Mouse (Mus musculus) forebrain, embryonic 14.5 days (tissue): ENCODE data around the gene Pigp. TPM values are rescaled to one million over a fixed set of nuclear protein-coding genes. Genes with fewer than 3 reads are reported as not detected.

Source experiments
- polyA plus RNA-seq: library from polyadenylated mRNA; unstranded; fragments of >200 nt; fragmentation: Nextera tagmentation; extraction: Ambion mirVana; gene quantifications from 2 replicates; pipeline ENCODE4 v1.2.1, GENCODE M21; 2014

Pigp gene
- polyA plus RNA-seq, 1 experiment from 2014 or later = 133 TPM

Other genes with a start within 250 kb of the Pigp start
- 3.9 and 4.0 TPM in 2 replicates for gene Hlcs, start 58.3 kb downstream of the Pigp start, polyA plus RNA-seq
- gene Ripply3, start 43.4 kb downstream of the Pigp start, polyA plus RNA-seq = 0.74 and 0.99 TPM in 2 replicates
- 815 and 924 TPM in 2 replicates for gene Ttc3, start 1.2 kb downstream of the Pigp start, polyA plus RNA-seq
- gene Vps26c, start 155.0 kb upstream of the Pigp start, polyA plus RNA-seq = 78.7 and 80.7 TPM in 2 replicates
- 14.8 and 15.6 TPM in 2 replicates for gene Dyrk1a, start 198.2 kb upstream of the Pigp start, polyA plus RNA-seq